Mouse (Mus musculus): ENCODE results near the gene Rab25.
A peak's percentile ranks its signal among the peaks of the same experiment; 100 is the strongest.

Rab25 gene

GRCm38 (mm10) chr3:88541622-88542401, 6.3 kb downstream of the Rab25 start:
- no peak for DNase-seq (ENCODE audit: low spot score)

DNA sequence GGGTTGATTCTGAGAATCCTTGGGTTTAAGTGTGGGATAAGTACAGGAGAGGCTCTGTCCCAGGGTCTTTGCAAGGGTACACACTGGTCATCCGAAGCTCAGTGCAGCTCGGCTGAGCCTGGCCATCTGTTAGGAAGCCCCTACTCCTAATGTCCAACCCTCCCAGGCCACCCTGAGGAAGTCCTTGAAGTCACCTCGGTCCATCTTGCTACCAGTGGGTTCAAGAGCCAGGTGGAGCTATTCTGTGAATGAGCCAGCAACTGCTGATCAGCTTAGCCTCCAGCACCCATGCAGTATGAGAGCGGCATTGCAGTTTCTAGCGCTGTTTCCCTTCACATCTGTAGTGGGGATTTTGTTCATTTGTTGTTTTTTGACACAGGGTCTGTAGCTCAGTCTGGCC, 8.0 kb downstream of the Rab25 start:
- DNase-seq (ENCODE audit: low spot score), result no peak

DNA sequence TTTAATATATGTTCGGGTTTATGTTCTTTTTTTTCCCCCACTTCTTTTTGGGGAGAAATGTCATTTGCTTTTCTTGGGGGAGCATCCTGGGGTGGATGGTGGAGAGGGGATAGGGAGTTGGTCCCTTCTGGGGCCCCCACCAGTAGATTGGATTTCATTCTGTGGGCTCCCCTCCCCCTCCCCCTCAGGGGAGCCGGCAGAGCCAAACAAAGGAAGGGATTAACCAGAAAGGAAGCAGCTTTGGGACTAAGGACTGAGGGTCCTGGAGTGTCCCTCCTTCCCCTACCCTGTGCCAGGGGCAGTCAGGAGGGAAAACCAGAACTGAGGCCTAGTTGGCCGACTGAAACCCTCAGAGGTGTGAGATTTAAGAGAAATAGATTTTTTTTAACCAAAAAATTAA, 8.7 kb downstream of the Rab25 start:
- no peak for DNase-seq (ENCODE audit: low spot score)

DNA sequence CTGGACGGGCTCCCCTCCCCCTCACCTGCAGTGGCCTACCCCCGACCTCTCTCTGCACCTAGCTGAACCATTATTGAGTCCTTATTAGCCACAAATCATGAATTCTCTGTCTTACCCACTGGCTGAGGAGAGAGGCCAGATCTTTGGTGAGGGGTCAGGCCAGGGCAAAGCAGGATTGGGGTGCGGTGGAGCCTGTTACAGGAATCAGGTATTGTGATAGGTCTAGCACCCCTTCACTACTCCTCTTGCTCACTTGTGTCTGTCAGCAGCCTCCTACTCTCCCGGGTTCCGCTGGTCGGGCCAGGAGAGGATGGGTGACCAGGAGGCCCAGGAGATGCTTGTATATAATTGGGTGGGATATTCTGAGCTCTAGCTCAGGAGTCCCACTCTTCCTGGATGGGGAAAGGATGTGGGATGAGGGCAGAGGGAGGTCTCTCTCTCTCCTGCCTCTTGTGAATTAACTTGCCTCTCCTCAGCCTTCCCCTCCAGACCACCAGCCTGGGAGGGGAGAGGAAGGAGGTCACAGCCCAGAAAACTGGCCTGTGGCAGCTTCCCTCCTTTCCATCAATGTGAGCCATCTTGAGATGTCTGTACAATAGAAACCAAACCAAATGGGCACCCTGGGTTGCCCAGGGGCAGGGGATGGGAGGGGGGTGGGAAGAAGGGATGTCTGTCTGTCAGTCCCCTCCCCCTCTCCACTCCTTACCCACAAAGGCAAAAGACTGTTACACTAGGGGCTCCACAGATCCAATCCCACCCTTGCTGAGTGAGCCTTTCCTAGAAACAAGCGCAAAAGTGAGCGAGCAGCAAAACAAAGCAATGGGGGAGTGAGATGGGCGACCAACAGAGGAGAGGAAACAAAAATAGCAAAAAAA, 9.6 kb downstream of the Rab25 start:
- DNase-seq (ENCODE audit: low spot score), result no peak

DNA sequence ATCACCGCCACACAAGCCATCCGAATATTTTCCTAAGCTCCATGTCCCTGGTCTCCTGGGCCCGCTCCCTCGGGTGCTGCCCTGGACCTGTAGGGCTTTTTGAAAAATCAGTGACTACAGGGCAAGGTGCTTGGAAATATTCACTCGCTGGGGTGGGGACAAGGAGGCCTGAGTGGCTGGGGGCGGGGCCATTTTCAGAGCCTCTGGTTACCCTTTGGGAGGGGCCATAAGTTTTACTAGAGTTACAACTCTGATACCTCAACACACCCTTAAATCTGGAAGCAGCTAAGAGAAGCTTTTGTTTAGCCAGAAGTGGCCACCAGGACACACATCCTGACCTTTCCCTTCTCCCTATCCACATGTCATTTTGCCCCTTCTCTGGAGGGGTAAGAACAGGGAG, 11.0 kb downstream of the Rab25 start:
- DNase-seq (ENCODE audit: low spot score), result no peak

GRCm38 (mm10) chr3:88536103-88536930, 11.8 kb downstream of the Rab25 start:
- peak; percentile 69 for DNase-seq (ENCODE audit: low spot score)

GRCm38 (mm10) chr3:88535527-88535926, 12.6 kb downstream of the Rab25 start:
- no peak for DNase-seq (ENCODE audit: low spot score)

DNA sequence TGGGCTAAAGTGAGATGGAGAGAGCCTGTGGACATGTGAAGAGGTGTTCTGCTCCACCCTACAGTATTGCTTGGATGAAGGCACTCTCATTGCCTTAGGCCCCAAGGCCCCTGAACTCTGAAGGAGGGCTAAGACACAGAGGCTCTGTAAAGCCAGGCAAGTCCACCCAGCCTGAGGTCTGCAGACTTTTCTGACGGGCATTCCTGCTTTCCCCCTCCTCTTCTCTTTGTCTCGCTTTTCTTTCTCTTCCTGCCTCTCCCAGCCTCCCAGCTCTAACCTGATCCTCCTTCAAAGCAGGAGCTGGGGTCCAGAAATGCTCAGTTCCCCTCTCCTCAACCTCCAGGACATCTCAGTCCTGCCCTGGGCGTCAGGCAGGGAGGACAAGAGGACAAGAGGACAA, 13.1 kb downstream of the Rab25 start:
- no peak for DNase-seq (ENCODE audit: low spot score)

GRCm38 (mm10) chr3:88533706-88534105, 14.4 kb downstream of the Rab25 start:
- DNase-seq (ENCODE audit: low spot score), result no peak

DNA sequence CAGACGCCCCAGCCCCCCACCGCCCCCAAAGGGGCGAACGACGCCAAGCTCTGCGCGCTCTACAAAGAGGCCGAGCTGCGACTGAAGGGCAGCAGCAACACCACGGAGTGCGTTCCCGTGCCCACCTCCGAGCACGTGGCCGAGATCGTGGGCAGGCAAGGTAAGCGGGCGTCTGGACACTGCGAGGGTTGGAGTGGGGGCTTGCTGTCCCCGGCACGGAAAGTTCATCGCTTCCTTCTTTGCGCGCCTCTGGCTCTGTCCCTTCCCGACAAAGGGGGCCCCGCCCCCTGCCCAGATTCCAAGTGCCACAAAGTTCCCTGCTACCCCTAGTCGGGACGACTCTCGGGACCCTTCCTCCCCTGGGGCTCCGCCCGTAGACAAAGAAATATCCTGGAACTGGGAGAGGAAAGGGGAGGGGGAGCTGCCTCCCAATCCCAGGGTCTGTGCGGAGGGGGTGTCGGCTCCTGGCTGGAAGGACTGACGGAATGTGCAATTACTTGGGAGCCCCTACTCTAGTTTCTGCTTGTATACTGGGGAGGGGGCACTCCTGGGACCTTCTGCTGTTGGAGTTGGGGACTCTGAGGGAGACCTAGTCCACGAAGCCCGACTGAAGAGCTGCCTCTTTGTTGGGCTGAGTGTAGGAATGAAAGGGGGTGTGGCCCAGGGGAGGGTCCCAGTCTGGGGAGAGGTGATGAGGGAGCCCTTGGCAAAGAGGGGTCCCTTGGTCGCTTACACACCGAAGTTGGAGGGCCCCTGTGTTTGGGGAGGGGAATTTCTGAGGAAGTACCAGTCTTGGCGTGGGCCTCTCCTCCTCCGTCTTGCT, 15.2 kb downstream of the Rab25 start:
- DNase-seq (ENCODE audit: low spot score), result no peak

DNA sequence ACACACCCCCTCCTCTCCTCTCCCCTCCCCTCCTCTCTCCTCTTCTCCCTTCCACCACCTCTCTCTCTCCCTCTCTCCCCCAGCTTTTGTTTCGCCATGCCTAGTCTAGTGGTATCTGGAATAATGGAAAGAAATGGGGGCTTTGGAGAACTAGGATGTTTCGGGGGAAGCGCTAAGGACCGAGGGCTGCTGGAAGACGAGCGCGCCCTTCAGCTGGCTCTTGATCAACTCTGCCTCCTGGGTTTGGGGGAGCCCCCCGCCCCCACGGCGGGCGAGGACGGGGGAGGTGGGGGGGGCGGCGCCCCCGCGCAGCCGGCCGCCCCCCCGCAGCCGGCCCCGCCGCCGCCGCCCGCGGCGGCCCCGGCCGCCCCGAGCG, 15.8 kb downstream of the Rab25 start, which contains the start of gene Mex3a:
Gene Mex3a, plus strand, starts transcription at position 97 of the 376 bp plus-strand sequence.
- DNase-seq (ENCODE audit: low spot score), result no peak

DNA sequence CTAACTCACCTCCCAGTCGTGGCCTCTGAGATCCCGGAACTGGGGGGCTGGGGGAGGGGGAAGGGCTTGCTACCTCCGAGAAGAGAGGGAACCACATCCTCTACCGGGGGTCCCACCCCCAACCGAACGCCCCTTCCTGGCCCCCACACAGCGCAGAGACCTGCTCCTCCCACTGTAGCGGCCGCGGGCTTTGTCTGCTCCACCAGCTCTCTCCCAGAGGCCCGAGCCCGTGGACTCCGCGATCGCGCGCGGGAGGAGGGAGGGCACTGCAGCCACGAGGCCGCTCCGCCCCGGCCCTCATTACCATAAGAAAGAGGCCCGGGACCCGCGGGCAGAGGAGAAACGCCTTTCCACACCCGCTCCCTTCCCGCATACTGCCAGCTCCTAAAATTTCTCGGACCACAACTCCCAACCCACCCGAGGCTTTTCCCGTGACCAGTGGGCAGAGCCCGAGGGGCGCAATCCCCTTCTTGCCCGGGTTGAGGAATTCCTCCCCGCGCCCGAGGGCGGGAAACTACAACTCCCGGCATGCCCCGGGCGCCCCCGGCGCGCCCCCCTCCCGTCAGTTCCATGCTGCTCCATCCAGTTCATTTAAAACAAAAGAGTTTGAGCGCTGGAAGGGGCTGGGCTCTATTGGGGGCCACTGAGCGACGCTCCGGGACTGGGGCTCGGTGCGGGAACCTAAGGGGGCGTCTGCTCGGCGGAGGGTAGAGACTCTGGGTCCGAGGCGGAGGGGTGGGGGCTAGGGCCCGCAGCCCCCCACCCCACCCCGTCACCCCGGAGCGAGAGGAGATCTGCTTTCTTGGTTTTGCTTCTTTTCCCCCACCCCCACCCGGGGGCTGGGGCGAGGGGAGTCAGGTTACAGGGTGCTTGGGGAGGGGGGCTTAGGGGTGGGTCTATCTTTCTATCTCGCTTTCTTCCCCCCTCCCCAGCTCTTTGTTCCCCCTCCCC, 16.5 kb downstream of the Rab25 start:
- peak; percentile 55 for DNase-seq (ENCODE audit: low spot score)

DNA sequence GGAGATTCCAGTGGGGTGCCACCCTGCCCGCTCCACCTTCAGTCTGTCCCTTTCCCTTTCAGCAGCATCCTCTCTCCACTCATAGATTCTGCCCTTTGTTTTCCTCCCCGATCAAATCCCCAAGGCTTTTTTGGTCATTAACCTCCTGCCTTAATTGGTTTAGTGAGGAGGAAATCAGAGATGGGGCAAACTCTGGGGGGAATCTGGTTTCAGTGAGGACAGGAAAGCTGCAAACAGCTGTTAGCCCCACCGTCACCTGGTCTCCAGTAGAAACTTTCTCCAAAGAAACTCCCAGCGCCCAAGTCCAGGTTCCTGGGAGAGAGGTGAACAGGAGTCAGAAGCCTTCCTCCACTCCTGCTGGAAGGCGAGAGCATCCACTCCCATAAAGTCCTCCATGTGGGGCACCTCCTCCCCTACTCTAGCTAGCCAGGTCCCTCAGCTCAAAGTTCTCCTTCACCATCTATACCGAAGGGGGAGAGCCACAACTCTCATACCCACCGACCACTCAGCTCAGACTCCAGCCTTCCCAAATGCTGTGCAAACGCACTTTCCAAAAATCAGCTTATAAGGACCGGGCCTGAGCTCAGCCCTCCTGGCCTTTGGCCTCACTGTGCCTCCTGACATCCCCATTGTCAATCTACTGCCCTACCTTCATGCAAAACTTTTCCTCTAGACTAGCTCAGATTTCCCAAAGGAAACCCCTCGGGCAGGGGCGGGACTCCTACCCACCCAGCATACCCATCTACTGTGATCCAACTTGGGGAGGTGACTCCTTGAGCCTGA, 17.8 kb downstream of the Rab25 start:
- no peak for DNase-seq (ENCODE audit: low spot score)

- no peak for DNase-seq (ENCODE audit: low spot score)
Observed at GRCm38 (mm10) chr3:88529204-88530000, 18.7 kb downstream of the Rab25 start.

GRCm38 (mm10) chr3:88528646-88529045, 19.5 kb downstream of the Rab25 start:
- no peak for DNase-seq (ENCODE audit: low spot score)

GRCm38 (mm10) chr3:88527565-88527964, 20.5 kb downstream of the Rab25 start:
- no peak for DNase-seq (ENCODE audit: low spot score)

DNA sequence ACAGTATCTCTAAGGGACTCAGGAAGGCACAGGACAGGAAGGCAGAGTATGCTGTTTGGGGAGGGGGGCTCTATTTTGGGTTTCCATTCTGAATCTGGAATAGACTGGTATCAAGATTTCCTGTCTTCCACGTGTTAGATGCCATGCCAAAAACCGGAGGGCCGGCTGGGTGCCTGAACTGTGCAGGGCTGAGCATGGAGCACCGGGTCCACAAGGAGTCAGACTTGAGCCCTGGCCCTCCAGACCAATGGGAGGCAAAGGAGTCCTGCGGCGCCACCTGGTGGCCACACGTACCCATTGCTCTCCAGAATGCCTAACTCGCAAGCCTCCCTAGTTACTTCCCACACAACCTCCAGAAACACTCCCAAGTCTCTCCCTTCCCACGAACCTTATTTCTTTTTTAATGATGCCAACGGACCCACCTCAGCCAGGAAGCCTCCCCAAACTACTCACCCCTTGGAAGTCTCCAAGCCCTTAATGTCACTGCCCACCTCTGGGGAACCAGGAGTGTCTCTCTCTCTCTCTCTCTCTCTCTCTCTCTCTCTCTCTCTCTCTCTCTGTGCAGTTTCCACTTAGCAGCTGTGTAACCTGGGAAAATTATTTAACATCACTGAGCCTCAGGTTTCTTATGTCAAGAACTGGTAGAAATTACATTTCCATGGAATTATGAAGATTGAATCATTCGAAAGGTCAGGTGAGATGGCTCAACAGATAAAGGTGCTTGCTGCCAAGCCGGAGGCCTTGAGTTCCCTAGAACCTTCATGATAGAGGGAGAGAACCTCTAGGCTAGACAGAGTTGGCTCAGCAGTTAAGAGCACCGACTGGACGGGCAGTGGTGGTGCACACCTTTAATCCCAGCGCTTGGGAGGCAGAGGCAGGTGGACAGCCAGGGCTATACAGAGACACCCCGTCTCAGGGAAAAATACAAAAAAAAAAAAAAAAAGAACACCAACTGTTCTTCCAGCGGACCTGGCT, 21.7 kb downstream of the Rab25 start:
- peak; percentile 86 for DNase-seq (ENCODE audit: low spot score)

All from c-Kit-positive CD71-positive TER-119-positive erythroid progenitor cells, embryonic 14.5 days (primary cell).